Mouse (Mus musculus) myocyte (in vitro differentiated cells): ENCODE data around the gene Rapgef1.
A peak's percentile ranks its signal among the peaks of the same experiment; 100 is the strongest.

Source experiments
- CEBPB ChIP-seq: IDR thresholded peaks from 2 replicates; pipeline ENCODE4 v1.6.1; 2011; ENCODE audit warnings: mild to moderate bottlenecking, moderate library complexity; ENCODE audit not compliant: poor library complexity, insufficient read depth, severe bottlenecking
- E2F4 ChIP-seq: IDR thresholded peaks from one replicate; pipeline ENCODE4 v1.6.1; 2011; ENCODE audit warnings: mild to moderate bottlenecking, control low read depth, moderate library complexity; ENCODE audit not compliant: insufficient read depth
- MAX ChIP-seq: IDR thresholded peaks from one replicate; pipeline ENCODE4 v1.6.1; 2011; ENCODE audit warnings: low read depth, mild to moderate bottlenecking, control low read depth
- MYOD1 ChIP-seq, 3 experiments: IDR thresholded peaks; one replicate each; pipeline ENCODE4 v1.6.1; 2011; ENCODE audit warnings: control low read depth in 2 of 3, low read depth in 2 of 3, mild to moderate bottlenecking in 2 of 3, moderate library complexity in 1 of 3; ENCODE audit not compliant: insufficient read length in 2 of 3, control insufficient read depth in 1 of 3
- MYOG ChIP-seq, 3 experiments: IDR thresholded peaks; one replicate each; pipeline ENCODE4 v1.6.1; 2011; ENCODE audit warnings: control low read depth in 2 of 3, low read depth in 2 of 3, mild to moderate bottlenecking in 2 of 3; ENCODE audit not compliant: insufficient read length in 2 of 3, control insufficient read depth in 1 of 3, insufficient read depth in 1 of 3
- POLR2A ChIP-seq: IDR thresholded peaks from one replicate; pipeline ENCODE4 v1.6.1; 2011; ENCODE audit warnings: low read depth, mild to moderate bottlenecking, control low read depth, moderate library complexity; ENCODE audit not compliant: insufficient read length
- POLR2AphosphoS2 ChIP-seq: IDR thresholded peaks from one replicate; pipeline ENCODE4 v1.6.1; 2011; ENCODE audit warnings: low read depth, control low read depth; ENCODE audit not compliant: insufficient read length
- SRF ChIP-seq: IDR thresholded peaks from one replicate; pipeline ENCODE4 v1.6.1; 2011; ENCODE audit warnings: low read depth; ENCODE audit not compliant: control insufficient read depth, insufficient read length
- TCF12 ChIP-seq: IDR thresholded peaks from one replicate; pipeline ENCODE4 v1.6.1; 2011; ENCODE audit warnings: mild to moderate bottlenecking, control low read depth; ENCODE audit not compliant: poor library complexity, insufficient read depth, severe bottlenecking
- TCF3 ChIP-seq: IDR thresholded peaks from one replicate; pipeline ENCODE4 v1.6.1; 2011; ENCODE audit warnings: low read depth, control low read depth; ENCODE audit not compliant: insufficient read length
- USF1 ChIP-seq: IDR thresholded peaks from one replicate; pipeline ENCODE4 v1.6.1; 2011; ENCODE audit warnings: low read depth, mild to moderate bottlenecking, control low read depth, moderate library complexity

DNA sequence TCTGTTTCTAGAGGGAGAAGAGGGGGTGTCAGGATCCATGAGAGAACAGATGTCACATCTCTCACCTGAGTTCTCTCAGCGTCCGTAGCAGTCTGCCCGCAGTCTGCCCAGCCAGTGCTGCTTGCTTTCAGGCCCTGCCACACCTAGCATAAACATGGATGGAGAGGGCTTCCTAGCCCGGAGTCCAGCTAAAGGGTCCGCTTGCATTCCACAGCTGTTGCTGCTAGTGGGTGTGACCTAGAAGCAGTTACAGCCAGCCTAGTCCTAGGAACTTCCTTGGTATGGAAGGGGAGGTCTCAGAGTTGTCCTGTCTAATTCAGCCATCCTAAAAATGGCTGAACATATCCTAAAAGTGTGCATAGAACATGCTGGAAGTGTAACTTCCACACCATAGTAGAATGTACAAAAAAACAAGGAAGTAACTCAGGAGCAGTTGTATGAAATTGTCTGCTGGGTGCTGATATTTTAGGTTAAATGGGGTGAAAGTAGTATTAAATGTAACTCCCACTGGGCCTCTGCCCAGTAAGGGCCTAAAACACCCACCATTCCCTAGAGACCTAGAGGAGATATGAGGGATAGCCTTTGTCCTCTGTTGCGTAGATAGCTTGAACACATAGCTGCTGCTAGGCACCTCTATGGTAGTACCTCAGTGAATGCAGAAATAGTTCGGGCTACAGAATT lies 48.6 kb downstream of the Rapgef1 start:
- TF ChIP-seq MYOD1 (IDR thresholded peaks at IDR 0.05; ENCODE audit: control insufficient read depth in 1 of 3, insufficient read length in 2 of 3, low read depth in 2 of 3) = peak; percentile 21 to 93 (median 89)
- TF ChIP-seq POLR2A = no peak
- TF ChIP-seq CEBPB = no peak
- no peak for TF ChIP-seq MAX
- TF ChIP-seq USF1 = no peak
- TF ChIP-seq SRF = peak; percentile 15
- TF ChIP-seq MYOG (IDR thresholded peaks at IDR 0.05; ENCODE audit: control insufficient read depth in 1 of 3, insufficient read depth in 1 of 3, insufficient read length in 2 of 3, low read depth in 2 of 3) = peak in 2 of 3 experiments; percentile 28 to 84
- no peak for TF ChIP-seq E2F4
- no peak for TF ChIP-seq POLR2AphosphoS2
- TF ChIP-seq TCF3 = no peak
- TF ChIP-seq TCF12 = no peak
